Mouse (Mus musculus): ENCODE measurements around the gene Acsm1. TPM values are rescaled to one million over a fixed set of nuclear protein-coding genes. Genes with fewer than 3 reads are reported as not detected.

Gene Acsm1
- polyA plus RNA-seq, 1 experiment from 2014 or later, result not detected

DNA sequence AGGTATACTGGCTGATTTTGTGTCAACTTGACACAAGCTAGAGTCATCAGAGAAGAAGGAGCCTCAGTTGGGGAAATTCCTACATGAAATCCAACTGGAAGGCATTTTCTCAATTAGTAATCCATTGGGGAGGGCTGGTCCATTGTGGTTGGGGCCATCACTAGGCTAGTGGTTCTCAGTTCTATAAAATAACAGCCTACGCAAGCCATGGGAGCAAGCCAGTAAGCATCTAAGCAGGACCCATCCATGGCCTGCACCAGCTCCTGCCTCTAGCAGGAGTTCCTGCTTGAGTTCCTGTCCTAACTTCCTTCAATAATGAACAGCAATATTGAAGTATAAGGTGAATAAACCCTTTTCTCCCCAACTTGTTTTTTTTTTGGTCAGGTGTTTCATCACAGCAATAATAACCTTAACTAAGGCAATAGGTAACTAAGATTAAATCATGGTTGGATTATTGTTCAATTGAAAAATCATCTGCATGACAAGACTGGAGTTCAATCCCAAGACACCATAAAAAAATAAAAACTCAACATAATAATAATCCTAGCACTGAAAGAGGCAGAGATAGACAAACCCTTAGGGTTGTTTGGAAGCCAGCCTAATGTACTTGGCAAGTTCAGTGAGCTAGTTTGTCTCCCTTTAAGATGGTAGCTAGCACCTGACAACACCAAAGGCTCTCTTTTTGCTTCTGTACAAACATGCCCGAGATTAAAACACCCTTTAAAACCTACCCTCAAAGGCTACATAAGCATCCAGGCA is 5.5 kb upstream of the Acsm1 start:
- DNase-seq (ENCODE audit: low spot score), result no peak
- H3K27ac ChIP-seq (ENCODE audit: low read depth, low read length), result no peak overlapping the region
- H3K9me3 ChIP-seq (ENCODE audit: control insufficient read depth, low read length), result no peaks in the 10 kb centered on the region
- H3K36me3 ChIP-seq (ENCODE audit: control insufficient read depth, insufficient read depth, low read length), result no peaks in the 10 kb centered on the region
- 80% methylated on average over 2 of the region's 2 CpGs for WGBS
- H3K4me3 ChIP-seq (ENCODE audit: low read depth, low read length), result no peak overlapping the region
- H3K4me1 ChIP-seq (replicated peaks; ENCODE audit: control insufficient read depth, insufficient read depth, low read length), result no peaks in the 10 kb centered on the region
- no peaks in the 10 kb centered on the region for H3K27me3 ChIP-seq (ENCODE audit: control insufficient read depth, insufficient read depth, low read length)
- no peak overlapping the region for H3K9ac ChIP-seq (ENCODE audit: low read depth, low read length)
- no peak overlapping the region for H3K4me2 ChIP-seq (replicated peaks; ENCODE audit: low read depth, low read length)
- ATAC-seq (ENCODE audit: low FRiP score), result no peak

DNA sequence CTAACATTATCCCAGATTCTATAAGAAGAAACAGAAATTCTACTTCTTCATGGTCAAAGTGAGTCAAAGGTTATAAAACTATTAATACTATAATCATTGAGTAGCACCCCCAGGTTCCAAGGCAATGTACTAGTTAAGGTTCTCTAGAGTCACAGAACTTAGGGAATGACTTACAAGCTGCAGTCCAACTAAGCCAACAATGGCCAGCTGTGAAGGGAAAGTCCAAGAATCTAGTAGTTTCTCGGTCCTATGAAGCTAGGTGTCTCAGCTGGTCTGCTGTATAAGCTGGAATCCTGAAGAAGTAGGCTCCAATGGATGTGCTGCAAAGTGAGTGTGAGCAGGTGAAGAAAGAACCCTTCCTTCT is 4.9 kb upstream of the Acsm1 start:
- Histone ChIP-seq H3K4me2 (replicated peaks; ENCODE audit: low read depth, low read length) (no peak overlapping the region), H3K36me3 (ENCODE audit: control insufficient read depth, insufficient read depth, low read length) (no peaks in the 10 kb centered on the region), H3K9ac (ENCODE audit: low read depth, low read length) (no peak overlapping the region), H3K27ac (ENCODE audit: low read depth, low read length) (no peak overlapping the region), H3K27me3 (ENCODE audit: control insufficient read depth, insufficient read depth, low read length) (no peaks in the 10 kb centered on the region), H3K4me3 (ENCODE audit: low read depth, low read length) (no peak overlapping the region), H3K4me1 (replicated peaks; ENCODE audit: control insufficient read depth, insufficient read depth, low read length) (no peaks in the 10 kb centered on the region), H3K9me3 (ENCODE audit: control insufficient read depth, low read length) (no peaks in the 10 kb centered on the region)
- DNase-seq (ENCODE audit: low spot score) (no peak), ATAC-seq (ENCODE audit: low FRiP score) (no peak)
- 71% methylated on average over 1 of the region's 1 CpGs for WGBS

DNA sequence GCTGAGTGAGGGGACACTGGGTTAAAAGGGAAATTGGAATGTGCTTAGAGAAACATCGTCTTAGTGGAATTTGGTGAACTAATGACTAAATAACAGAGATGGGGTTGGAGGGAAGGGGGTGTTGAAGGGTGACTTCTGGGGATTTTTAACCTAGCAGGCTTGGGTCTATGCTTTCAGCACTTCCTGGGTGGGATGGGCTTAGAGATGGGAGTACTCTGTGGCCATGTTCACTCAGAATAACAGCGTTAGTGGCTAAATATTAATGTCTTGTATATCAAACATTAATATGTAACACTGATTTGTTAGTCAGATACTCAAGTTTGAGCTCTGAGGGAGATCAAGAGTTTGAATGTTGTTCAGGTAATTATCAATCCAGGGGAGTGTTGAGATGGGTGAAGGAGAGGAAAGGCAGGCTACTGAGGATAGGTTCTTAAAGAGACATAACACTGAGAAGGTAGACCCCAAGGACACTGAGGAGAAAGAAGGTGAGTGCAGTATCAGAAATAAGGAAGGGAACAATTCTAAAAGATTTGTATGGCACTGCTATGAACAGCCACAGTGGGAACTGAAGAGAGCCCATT is 1.8 kb upstream of the Acsm1 start:
- H3K4me3 ChIP-seq (ENCODE audit: low read depth, low read length), result no peak overlapping the region
- no peak for DNase-seq (ENCODE audit: low spot score)
- no peaks in the 10 kb centered on the region for H3K36me3 ChIP-seq (ENCODE audit: control insufficient read depth, insufficient read depth, low read length)
- H3K9me3 ChIP-seq (ENCODE audit: control insufficient read depth, low read length), result no peaks in the 10 kb centered on the region
- H3K9ac ChIP-seq (ENCODE audit: low read depth, low read length), result no peak overlapping the region
- no peak overlapping the region for H3K4me2 ChIP-seq (replicated peaks; ENCODE audit: low read depth, low read length)
- H3K4me1 ChIP-seq (replicated peaks; ENCODE audit: control insufficient read depth, insufficient read depth, low read length), result no peaks in the 10 kb centered on the region
- H3K27me3 ChIP-seq (ENCODE audit: control insufficient read depth, insufficient read depth, low read length), result no peaks in the 10 kb centered on the region
- no peak for ATAC-seq (ENCODE audit: low FRiP score)
- WGBS, result 87% methylated on average over 2 of the region's 2 CpGs
- H3K27ac ChIP-seq (ENCODE audit: low read depth, low read length), result no peak overlapping the region

DNA sequence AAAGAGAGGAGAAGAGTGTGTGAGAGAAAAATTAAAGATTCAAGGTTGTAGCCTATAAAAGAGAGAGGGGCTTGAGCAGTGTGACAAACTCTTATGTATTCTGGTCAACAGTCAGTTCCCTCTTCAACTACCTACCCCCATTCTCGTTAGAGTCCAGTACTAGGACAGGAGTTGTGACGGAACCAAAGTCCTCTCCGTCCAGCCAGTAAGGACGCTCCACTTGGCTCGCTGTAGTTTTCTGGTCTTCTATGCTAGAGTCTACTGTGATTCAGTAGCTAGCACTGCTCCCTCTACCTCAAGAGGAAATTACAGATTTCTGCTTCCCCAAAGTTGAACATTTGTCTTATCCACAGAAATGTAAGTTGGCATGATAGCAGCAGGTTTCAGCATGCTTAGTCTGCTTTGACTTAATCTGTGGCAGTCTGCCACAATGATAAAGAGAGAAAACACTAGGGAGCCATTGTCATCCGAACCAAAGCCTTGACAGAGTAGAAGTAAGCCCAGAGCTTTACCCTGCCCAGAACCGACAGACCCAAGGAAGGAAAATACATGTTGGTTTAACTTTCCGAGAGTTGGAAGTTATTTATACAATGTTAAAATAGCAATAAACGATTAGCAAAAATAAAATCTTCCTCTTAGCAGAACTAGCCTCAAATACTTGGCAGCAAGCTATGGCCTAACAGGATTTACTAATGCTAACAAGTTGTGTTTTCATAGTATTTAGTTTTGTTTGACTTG is 731 bp upstream of the Acsm1 start:
- ATAC-seq (ENCODE audit: low FRiP score), result no peak

DNA sequence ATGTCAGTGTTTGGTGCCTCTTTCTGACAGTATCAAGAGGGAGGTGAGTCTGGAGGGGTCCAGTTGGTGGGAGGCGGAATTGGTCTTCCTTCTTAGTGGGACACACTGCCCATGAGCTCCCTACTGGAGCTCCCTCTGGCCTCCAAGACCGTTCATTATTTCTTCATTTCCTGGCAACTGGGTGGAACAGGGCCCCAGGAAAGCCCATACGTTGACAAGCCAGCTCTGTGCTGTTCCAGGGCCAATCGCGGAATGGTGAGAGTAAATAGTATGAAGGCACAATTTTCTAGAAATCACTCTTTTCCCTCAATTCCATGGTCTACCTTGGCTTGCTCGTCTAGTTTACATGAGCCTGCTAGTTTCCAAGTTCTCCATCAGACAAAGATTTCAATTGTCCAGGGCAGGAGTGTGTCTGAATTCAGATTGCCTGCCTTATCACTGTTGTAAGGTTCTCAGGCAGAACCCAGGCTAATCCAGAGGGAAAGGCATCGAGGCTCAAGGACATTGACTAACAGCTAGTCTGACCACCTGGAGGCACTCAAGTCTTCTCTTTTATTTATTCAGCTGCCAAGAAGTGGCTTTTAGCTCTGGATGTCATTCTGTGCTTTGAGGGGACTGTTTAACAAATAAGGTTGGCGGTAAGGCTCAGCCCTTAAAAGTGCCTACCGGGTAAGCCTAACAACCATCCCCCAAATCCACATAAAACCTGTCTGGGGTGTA is 1.1 kb downstream of the Acsm1 start:
- no peak for ATAC-seq (ENCODE audit: low FRiP score)

More for the DNA sequence above, 731 bp upstream of the Acsm1 start:
- no peak overlapping the region for H3K27ac ChIP-seq (ENCODE audit: low read depth, low read length)
- no peak for DNase-seq (ENCODE audit: low spot score)
- WGBS, result 81% methylated on average over 9 of the region's 9 CpGs
- no peak overlapping the region for H3K4me2 ChIP-seq (replicated peaks; ENCODE audit: low read depth, low read length)
- no peak overlapping the region for H3K9ac ChIP-seq (ENCODE audit: low read depth, low read length)
- H3K4me1 ChIP-seq (replicated peaks; ENCODE audit: control insufficient read depth, insufficient read depth, low read length), result no peaks in the 10 kb centered on the region
- H3K36me3 ChIP-seq (ENCODE audit: control insufficient read depth, insufficient read depth, low read length), result no peaks in the 10 kb centered on the region
- no peaks in the 10 kb centered on the region for H3K9me3 ChIP-seq (ENCODE audit: control insufficient read depth, low read length)
- no peaks in the 10 kb centered on the region for H3K27me3 ChIP-seq (ENCODE audit: control insufficient read depth, insufficient read depth, low read length)
- H3K4me3 ChIP-seq (ENCODE audit: low read depth, low read length), result no peak overlapping the region

DNA sequence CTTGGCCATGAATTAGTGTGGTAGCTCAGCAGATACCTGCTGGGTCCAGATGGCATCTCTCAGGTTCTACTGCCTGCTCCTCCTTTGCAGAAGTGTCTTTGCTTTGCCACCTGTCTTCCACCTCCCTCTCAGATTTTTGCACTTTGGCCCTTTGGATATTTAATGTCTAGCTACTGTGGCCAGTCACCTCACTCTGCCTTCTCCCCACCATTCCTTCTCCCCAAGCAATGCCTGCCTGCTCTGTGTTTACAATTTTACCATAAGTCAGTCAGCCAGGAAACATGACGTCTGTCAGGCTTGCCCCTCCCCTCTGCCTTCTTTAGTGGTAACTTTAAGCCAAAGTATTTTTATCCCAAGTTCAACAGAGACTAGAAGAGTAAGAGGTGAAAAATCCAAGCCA is 9.7 kb downstream of the Acsm1 start:
- DNase-seq (ENCODE audit: low spot score) (no peak), ATAC-seq (ENCODE audit: low FRiP score) (no peak)
- 61% methylated on average over 1 of the region's 1 CpGs for WGBS
- no peak overlapping the region for H3K4me3 ChIP-seq (ENCODE audit: low read depth, low read length)
- H3K4me1 ChIP-seq (replicated peaks; ENCODE audit: control insufficient read depth, insufficient read depth, low read length), result no peaks in the 10 kb centered on the region
- H3K9me3 ChIP-seq (ENCODE audit: control insufficient read depth, low read length), result no peaks in the 10 kb centered on the region
- no peak overlapping the region for H3K9ac ChIP-seq (ENCODE audit: low read depth, low read length)
- H3K27ac ChIP-seq (ENCODE audit: low read depth, low read length), result no peak overlapping the region
- no peaks in the 10 kb centered on the region for H3K27me3 ChIP-seq (ENCODE audit: control insufficient read depth, insufficient read depth, low read length)
- H3K36me3 ChIP-seq (ENCODE audit: control insufficient read depth, insufficient read depth, low read length), result no peaks in the 10 kb centered on the region
- no peak overlapping the region for H3K4me2 ChIP-seq (replicated peaks; ENCODE audit: low read depth, low read length)

More for the DNA sequence above, 1.1 kb downstream of the Acsm1 start:
- no peak for DNase-seq (ENCODE audit: low spot score)
- no peaks in the 10 kb centered on the region for H3K9me3 ChIP-seq (ENCODE audit: control insufficient read depth, low read length)
- no peak overlapping the region for H3K27ac ChIP-seq (ENCODE audit: low read depth, low read length)
- H3K4me1 ChIP-seq (replicated peaks; ENCODE audit: control insufficient read depth, insufficient read depth, low read length), result no peaks in the 10 kb centered on the region
- H3K36me3 ChIP-seq (ENCODE audit: control insufficient read depth, insufficient read depth, low read length), result no peaks in the 10 kb centered on the region
- H3K27me3 ChIP-seq (ENCODE audit: control insufficient read depth, insufficient read depth, low read length), result no peaks in the 10 kb centered on the region
- no peak overlapping the region for H3K9ac ChIP-seq (ENCODE audit: low read depth, low read length)
- no peak overlapping the region for H3K4me3 ChIP-seq (ENCODE audit: low read depth, low read length)
- WGBS, result 80% methylated on average over 9 of the region's 9 CpGs
- H3K4me2 ChIP-seq (replicated peaks; ENCODE audit: low read depth, low read length), result no peak overlapping the region

DNA sequence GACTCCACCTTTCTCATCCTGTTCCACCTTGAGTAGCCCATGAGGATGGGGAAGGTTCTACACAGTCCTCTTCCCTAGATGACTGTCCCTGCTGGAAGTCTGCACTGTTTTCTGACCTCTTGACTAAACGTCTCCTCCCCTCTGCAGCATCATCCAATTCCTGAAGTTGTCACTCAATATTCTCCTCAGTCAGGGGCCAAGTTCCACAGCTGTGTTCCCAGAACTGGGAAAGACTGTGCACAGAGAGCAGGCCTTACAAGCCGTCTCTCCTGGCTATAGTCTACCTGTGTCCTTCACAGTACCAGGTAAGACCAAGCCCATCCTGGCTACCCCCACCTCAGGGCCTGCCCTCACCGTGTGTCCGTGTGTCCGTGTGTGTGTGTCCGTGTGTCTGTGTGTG is 10.8 kb downstream of the Acsm1 start:
- WGBS, result 88% methylated on average over 6 of the region's 6 CpGs
- Histone ChIP-seq H3K27ac (ENCODE audit: low read depth, low read length) (no peak overlapping the region), H3K4me2 (replicated peaks; ENCODE audit: low read depth, low read length) (no peak overlapping the region), H3K9me3 (ENCODE audit: control insufficient read depth, low read length) (no peaks in the 10 kb centered on the region), H3K4me3 (ENCODE audit: low read depth, low read length) (no peak overlapping the region), H3K27me3 (ENCODE audit: control insufficient read depth, insufficient read depth, low read length) (no peaks in the 10 kb centered on the region), H3K9ac (ENCODE audit: low read depth, low read length) (no peak overlapping the region), H3K4me1 (replicated peaks; ENCODE audit: control insufficient read depth, insufficient read depth, low read length) (no peaks in the 10 kb centered on the region), H3K36me3 (ENCODE audit: control insufficient read depth, insufficient read depth, low read length) (no peaks in the 10 kb centered on the region)
- DNase-seq (ENCODE audit: low spot score), result no peak
- ATAC-seq (ENCODE audit: low FRiP score), result no peak

DNA sequence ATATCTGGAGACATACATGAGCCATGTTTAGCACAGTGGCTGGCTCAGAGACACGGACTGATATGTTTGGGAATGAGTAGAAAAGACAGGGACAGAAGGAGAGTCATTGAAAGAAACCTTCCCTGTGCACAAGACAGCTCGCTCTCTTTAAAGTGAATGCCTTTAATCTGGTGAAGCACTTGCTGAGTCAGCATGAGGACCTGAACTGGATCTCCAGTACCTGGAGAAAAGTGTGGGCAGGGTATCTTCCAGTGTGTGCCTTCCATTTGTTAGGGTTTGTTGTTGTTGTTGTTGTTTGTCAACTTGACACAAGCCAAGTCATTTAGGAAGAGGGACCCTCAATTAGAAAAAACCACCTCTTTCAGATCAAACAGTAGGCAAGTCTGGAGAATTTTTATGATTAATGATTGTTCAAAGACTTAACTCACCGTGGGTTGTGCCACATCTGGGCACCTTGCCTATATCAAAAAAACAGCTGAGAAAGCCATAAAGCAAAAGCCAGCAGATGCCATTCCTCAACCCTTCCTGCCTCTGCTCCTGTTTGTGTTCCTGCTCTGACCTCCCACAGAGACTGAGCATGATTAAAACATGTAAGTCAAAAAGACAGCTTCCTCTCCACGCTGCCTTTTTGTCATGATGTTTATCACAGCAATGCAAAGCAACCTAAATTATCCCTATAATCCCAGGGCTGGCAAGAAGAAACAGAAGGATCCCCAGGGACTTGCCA is 11.5 kb downstream of the Acsm1 start:
- DNase-seq (ENCODE audit: low spot score) (no peak), ATAC-seq (ENCODE audit: low FRiP score) (no peak)
- 72% methylated on average over 4 of the region's 4 CpGs for WGBS
- Histone ChIP-seq H3K27ac (ENCODE audit: low read depth, low read length) (no peak overlapping the region), H3K27me3 (ENCODE audit: control insufficient read depth, insufficient read depth, low read length) (no peaks in the 10 kb centered on the region), H3K4me3 (ENCODE audit: low read depth, low read length) (no peak overlapping the region), H3K4me1 (replicated peaks; ENCODE audit: control insufficient read depth, insufficient read depth, low read length) (no peaks in the 10 kb centered on the region), H3K9me3 (ENCODE audit: control insufficient read depth, low read length) (no peaks in the 10 kb centered on the region), H3K9ac (ENCODE audit: low read depth, low read length) (no peak overlapping the region), H3K4me2 (replicated peaks; ENCODE audit: low read depth, low read length) (no peak overlapping the region), H3K36me3 (ENCODE audit: control insufficient read depth, insufficient read depth, low read length) (no peaks in the 10 kb centered on the region)
